Mouse (Mus musculus) erythroblast, embryonic 14.5 days (primary cell): ENCODE data around the gene Pex16. TPM values are rescaled to one million over a fixed set of nuclear protein-coding genes. Genes with fewer than 3 reads are reported as not detected.
A peak's percentile ranks its signal among the peaks of the same experiment; 100 is the strongest.
"Not testable (repeated sequence)": the region's sequence is repeated elsewhere in the genome, so short reads cannot be mapped to it uniquely, and the experiment has no call there.

Experiments
- H3K27me3 ChIP-seq: 2 replicates; pipeline ENCODE4 v1.6.1; 2012; ENCODE audit warnings: inconsistent platforms; ENCODE audit not compliant: control insufficient read depth
- H3K36me3 ChIP-seq: 2 replicates; pipeline ENCODE4 v1.6.1; 2012; ENCODE audit warnings: mild to moderate bottlenecking, inconsistent platforms; ENCODE audit not compliant: control insufficient read depth
- H3K4me1 ChIP-seq: 2 replicates; pipeline ENCODE4 v1.6.1; 2012; ENCODE audit warnings: inconsistent platforms; ENCODE audit not compliant: control insufficient read depth
- H3K4me3 ChIP-seq: replicated peaks from 2 replicates; pipeline ENCODE3; 2012; ENCODE audit warnings: moderate library complexity, mild to moderate bottlenecking, inconsistent platforms
- H3K9me3 ChIP-seq: 2 replicates; pipeline ENCODE4 v1.6.1; 2012; ENCODE audit warnings: low read length, inconsistent platforms, mixed read lengths; ENCODE audit not compliant: control insufficient read depth
- GATA1 ChIP-seq: IDR thresholded peaks from 2 replicates; pipeline ENCODE4 v1.6.1; 2012; ENCODE audit warnings: low read length, inconsistent platforms, mixed read lengths
- TAL1 ChIP-seq: IDR thresholded peaks from 3 replicates; pipeline ENCODE4 v1.6.1; 2012; ENCODE audit warnings: low read length, inconsistent platforms, mixed read lengths
- polyA plus RNA-seq: library from polyadenylated mRNA; stranded (reverse); fragments of >175 nt; gene quantifications from 2 replicates; pipeline ENCODE4 v1.2.3, GENCODE M21; 2012

The Pex16 gene
- polyA plus RNA-seq, 1 experiment: 2.6 TPM

- H3K4me3 ChIP-seq: no peak overlapping the region
- TF ChIP-seq GATA1: no peak
- TF ChIP-seq TAL1: no peak
- H3K4me1 ChIP-seq: peaks cover 7% of the 10 kb centered on the region
- H3K9me3 ChIP-seq: peaks cover 2% of the 10 kb centered on the region; the same call in 1 of the 2 replicates
- peaks cover 93% of the 10 kb centered on the region for H3K27me3 ChIP-seq
- H3K36me3 ChIP-seq: no peaks in the 10 kb centered on the region; the same call in 1 of the 2 replicates
Observed at GRCm38 (mm10) chr2:92391116-92391515, 16.6 kb downstream of the Pex16 start.

GRCm38 (mm10) chr2:92391703-92392317 lies 17.3 kb downstream of the Pex16 start:
- no peaks in the 10 kb centered on the region; the same call in 1 of the 2 replicates for H3K36me3 ChIP-seq
- peaks cover 95% of the 10 kb centered on the region for H3K27me3 ChIP-seq
- peaks cover 2% of the 10 kb centered on the region; the same call in 1 of the 2 replicates for H3K9me3 ChIP-seq
- no peak for TF ChIP-seq GATA1
- no peak for TF ChIP-seq TAL1
- H3K4me3 ChIP-seq: peak overlapping the region; percentile 22
- H3K4me1 ChIP-seq: peaks cover 7% of the 10 kb centered on the region

DNA sequence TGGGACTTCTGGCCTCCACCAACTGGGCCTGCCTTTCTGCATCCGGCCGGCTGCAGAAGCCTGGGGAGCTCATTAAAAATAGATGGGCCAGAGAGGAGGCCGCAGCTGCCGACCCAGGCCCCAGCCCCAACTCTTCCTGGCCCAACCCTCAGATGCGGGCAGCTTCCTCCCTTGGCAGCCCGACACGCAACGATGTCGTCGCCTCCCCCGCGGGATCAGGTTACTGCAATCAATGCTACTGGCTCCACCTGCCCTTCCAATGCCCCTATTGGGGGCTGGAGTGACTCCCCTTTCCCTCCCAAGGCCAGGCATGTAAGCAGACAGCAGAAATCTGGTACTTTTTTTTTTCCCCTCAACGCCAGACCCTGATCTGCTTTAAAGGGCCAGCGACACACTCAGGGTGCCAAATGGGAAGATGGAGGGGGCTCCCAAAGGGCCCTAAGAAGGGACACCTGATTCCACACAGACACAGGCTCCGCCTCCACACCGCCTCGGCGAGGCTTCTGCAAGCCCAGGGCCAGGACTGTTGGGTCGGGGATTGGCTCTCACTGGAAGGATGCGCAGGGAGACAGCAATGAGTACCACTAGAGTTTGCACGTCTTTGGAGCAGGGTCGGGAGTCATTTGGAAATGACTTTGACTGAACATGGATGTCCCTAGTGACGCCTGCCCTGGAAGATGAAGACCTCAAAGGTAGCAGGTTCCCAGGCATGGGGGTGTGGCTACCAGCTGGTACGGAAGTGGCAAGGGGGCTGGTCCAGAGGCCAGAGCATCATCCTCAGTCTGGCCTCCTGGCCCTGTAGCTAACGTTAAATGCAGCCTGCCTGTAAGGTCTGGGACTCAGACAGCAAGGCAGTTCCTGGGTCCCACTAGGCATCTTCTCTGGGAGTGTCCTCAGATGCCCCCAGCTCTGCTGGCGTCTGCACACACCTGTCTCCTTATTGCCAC lies 18.1 kb downstream of the Pex16 start:
- Histone ChIP-seq H3K36me3 (no peaks in the 10 kb centered on the region), H3K4me1 (peaks cover 7% of the 10 kb centered on the region), H3K4me3 (peak overlapping the region; percentile 22), H3K27me3 (peaks cover 94% of the 10 kb centered on the region), H3K9me3 (peaks cover 2% of the 10 kb centered on the region; the same call in 1 of the 2 replicates)
- TF ChIP-seq GATA1: no peak
- no peak for TF ChIP-seq TAL1

DNA sequence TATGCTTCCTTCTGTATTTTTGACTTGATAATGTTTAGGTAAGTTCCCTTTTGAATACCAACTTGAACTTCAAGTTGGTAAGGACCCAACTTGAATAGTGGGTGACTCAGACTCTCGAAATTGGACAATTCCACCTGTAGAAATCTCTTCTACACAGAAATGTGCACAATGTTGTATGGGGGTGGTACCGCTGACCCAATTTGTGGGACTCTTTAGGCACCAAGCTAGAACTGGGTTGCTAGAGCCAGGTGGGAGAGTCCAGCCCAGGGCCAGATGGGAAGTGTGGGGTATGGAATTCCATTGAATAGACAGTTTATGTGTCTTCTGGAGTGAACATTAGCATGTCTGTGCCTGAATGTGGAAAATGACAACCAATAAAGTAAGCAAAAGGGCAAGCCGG lies 21.1 kb downstream of the Pex16 start:
- TF ChIP-seq GATA1 (no peak), TAL1 (no peak)
- H3K27me3 ChIP-seq: peaks cover 81% of the 10 kb centered on the region
- H3K4me3 ChIP-seq: no peak overlapping the region
- no peaks in the 10 kb centered on the region for H3K4me1 ChIP-seq
- H3K36me3 ChIP-seq: no peaks in the 10 kb centered on the region
- H3K9me3 ChIP-seq: no peaks in the 10 kb centered on the region; the same call in 1 of the 2 replicates

DNA sequence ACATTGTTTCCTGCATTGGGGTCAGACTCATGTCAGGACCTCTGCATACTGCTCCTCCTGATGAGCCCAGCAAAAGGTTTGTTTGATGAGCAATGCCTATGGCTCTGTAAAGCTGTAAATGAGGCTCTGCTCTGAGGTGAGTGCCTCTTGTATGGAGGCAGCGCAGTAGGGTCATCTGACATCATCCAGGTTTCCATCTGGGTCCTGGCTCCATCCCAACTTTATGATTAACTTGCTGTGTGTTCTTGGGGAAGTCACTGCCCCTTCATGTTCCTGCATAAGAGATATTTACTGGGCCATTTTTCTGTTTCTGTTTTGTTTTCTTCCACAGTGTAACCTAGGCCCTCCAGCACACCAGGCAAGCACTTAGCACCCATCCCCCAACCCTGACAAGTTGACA lies 23.0 kb downstream of the Pex16 start:
- Histone ChIP-seq H3K4me3 (no peak overlapping the region), H3K36me3 (no peaks in the 10 kb centered on the region), H3K27me3 (peaks cover 81% of the 10 kb centered on the region), H3K9me3 (peaks cover 2% of the 10 kb centered on the region; the same call in 1 of the 2 replicates), H3K4me1 (no peaks in the 10 kb centered on the region; the same call in 1 of the 2 replicates)
- TF ChIP-seq TAL1: no peak
- no peak for TF ChIP-seq GATA1

GRCm38 (mm10) chr2:92399877-92400276 lies 25.4 kb downstream of the Pex16 start:
- not testable (repeated sequence) for H3K4me1 ChIP-seq, H3K4me3 ChIP-seq, H3K9me3 ChIP-seq
- Histone ChIP-seq H3K27me3 (peaks cover 58% of the 10 kb centered on the region), H3K36me3 (peaks cover 10% of the 10 kb centered on the region)

GRCm38 (mm10) chr2:92400682-92401081 lies 26.2 kb downstream of the Pex16 start:
- peak overlapping the region; percentile 24 for H3K4me3 ChIP-seq
- H3K36me3 ChIP-seq: peaks cover 18% of the 10 kb centered on the region
- H3K27me3 ChIP-seq: peaks cover 50% of the 10 kb centered on the region
- TF ChIP-seq GATA1 (no peak), TAL1 (no peak)
- no peaks in the 10 kb centered on the region; the same call in 1 of the 2 replicates for H3K4me1 ChIP-seq
- peaks cover 2% of the 10 kb centered on the region; the same call in 1 of the 2 replicates for H3K9me3 ChIP-seq

- peak within 1 kb of the TSS; percentile 24 for H3K4me3 ChIP-seq
- peaks cover 2% of the 10 kb centered on the region; the same call in 1 of the 2 replicates for H3K9me3 ChIP-seq
- peaks cover 23% of the 10 kb centered on the region for H3K36me3 ChIP-seq
- peaks cover 49% of the 10 kb centered on the region for H3K27me3 ChIP-seq
- H3K4me1 ChIP-seq: no peaks in the 10 kb centered on the region; the same call in 1 of the 2 replicates
- TF ChIP-seq TAL1: no peak
- TF ChIP-seq GATA1: no peak
Observed at GRCm38 (mm10) chr2:92401091-92401561, 26.6 kb downstream of the Pex16 start, which contains the start of gene Mapk8ip1. TSS of gene Mapk8ip1 (minus strand) at chr2:92401263.
